Mouse (Mus musculus): ENCODE measurements around the gene Hes7. TPM values are rescaled to one million over a fixed set of nuclear protein-coding genes. Genes with fewer than 3 reads are reported as not detected.

The Hes7 gene
- polyA plus RNA-seq, 2 experiments, result 0.05 to 0.08 TPM

GRCm38 (mm10) chr11:69076572-69076971 lies 43.6 kb upstream of the Hes7 start:
- Histone ChIP-seq H3K4me1 (replicated peaks; ENCODE audit: control insufficient read depth in 2 of 2, insufficient read depth in 2 of 2, low read length in 1 of 2) (peaks cover 10 to 21% of the 10 kb centered on the region in 2 experiments), H3K27me3 (ENCODE audit: control insufficient read depth, insufficient read depth, low read length) (no peaks in the 10 kb centered on the region), H3K4me2 (ENCODE audit: low read depth) (no peak overlapping the region), H3K4me3 (ENCODE audit: insufficient read depth in 1 of 2, low read depth in 2 of 2, low read length in 2 of 2) (no peak overlapping the region), H3K36me3 (replicated peaks; ENCODE audit: control insufficient read depth, insufficient read depth, low read depth) (no peaks in the 10 kb centered on the region), H3K27ac (no peak overlapping the region), H3K9ac (replicated peaks) (no peak overlapping the region), H3K9me3 (ENCODE audit: control insufficient read depth, low read length) (no peaks in the 10 kb centered on the region)
- TF ChIP-seq EP300 (IDR thresholded peaks at IDR 0.05; ENCODE audit: low read depth) (no peak), CTCF (IDR thresholded peaks at IDR 0.05; ENCODE audit: low read depth) (no peak)
- ATAC-seq (ENCODE audit: insufficient read depth) (no peak), DNase-seq (ENCODE audit: low read depth in 3 of 3, low spot score in 3 of 3) (no peak)
- 60% methylated on average over 5 of the region's 5 CpGs for WGBS (ENCODE audit: insufficient replicate concordance)

GRCm38 (mm10) chr11:69077316-69077715 lies 42.9 kb upstream of the Hes7 start:
- Histone ChIP-seq H3K4me2 (ENCODE audit: low read depth) (no peak overlapping the region), H3K4me1 (replicated peaks; ENCODE audit: control insufficient read depth in 2 of 2, insufficient read depth in 2 of 2, low read length in 1 of 2) (peaks cover 8 to 18% of the 10 kb centered on the region in 2 experiments), H3K36me3 (replicated peaks; ENCODE audit: control insufficient read depth, insufficient read depth, low read depth) (no peaks in the 10 kb centered on the region), H3K9ac (replicated peaks) (no peak overlapping the region), H3K4me3 (ENCODE audit: insufficient read depth in 1 of 2, low read depth in 2 of 2, low read length in 2 of 2) (no peak overlapping the region), H3K27me3 (ENCODE audit: control insufficient read depth, insufficient read depth, low read length) (no peaks in the 10 kb centered on the region), H3K9me3 (ENCODE audit: control insufficient read depth, low read length) (no peaks in the 10 kb centered on the region), H3K27ac (no peak overlapping the region)
- ATAC-seq (ENCODE audit: insufficient read depth) (no peak), DNase-seq (ENCODE audit: low read depth in 3 of 3, low spot score in 3 of 3) (no peak)
- TF ChIP-seq CTCF (IDR thresholded peaks at IDR 0.05; ENCODE audit: low read depth) (no peak), EP300 (IDR thresholded peaks at IDR 0.05; ENCODE audit: low read depth) (no peak)
- WGBS (ENCODE audit: insufficient replicate concordance), result 77% methylated on average over 9 of the region's 9 CpGs

GRCm38 (mm10) chr11:69078041-69078440 lies 42.2 kb upstream of the Hes7 start:
- DNase-seq (ENCODE audit: low read depth in 3 of 3, low spot score in 3 of 3), result no peak
- TF ChIP-seq EP300 (IDR thresholded peaks at IDR 0.05; ENCODE audit: low read depth) (no peak), CTCF (IDR thresholded peaks at IDR 0.05; ENCODE audit: low read depth) (no peak)
- no peak overlapping the region for H3K9ac ChIP-seq (replicated peaks)
- H3K4me3 ChIP-seq (ENCODE audit: insufficient read depth in 1 of 2, low read depth in 2 of 2, low read length in 2 of 2), result no peak overlapping the region
- no peaks in the 10 kb centered on the region; the same call in 1 of the 2 replicates for H3K27me3 ChIP-seq (ENCODE audit: control insufficient read depth, insufficient read depth, low read length)
- no peaks in the 10 kb centered on the region for H3K9me3 ChIP-seq (ENCODE audit: control insufficient read depth, low read length)
- H3K4me2 ChIP-seq (ENCODE audit: low read depth), result no peak overlapping the region
- peaks cover 8 to 14% of the 10 kb centered on the region in 2 experiments for H3K4me1 ChIP-seq (replicated peaks; ENCODE audit: control insufficient read depth in 2 of 2, insufficient read depth in 2 of 2, low read length in 1 of 2)
- no peak for ATAC-seq (ENCODE audit: insufficient read depth)
- H3K36me3 ChIP-seq (replicated peaks; ENCODE audit: control insufficient read depth, insufficient read depth, low read depth), result no peaks in the 10 kb centered on the region
- no peak overlapping the region for H3K27ac ChIP-seq
- 72% methylated on average over 6 of the region's 6 CpGs for WGBS (ENCODE audit: insufficient replicate concordance)

- Histone ChIP-seq H3K27me3 (ENCODE audit: control insufficient read depth, insufficient read depth, low read length) (no peaks in the 10 kb centered on the region; the same call in 1 of the 2 replicates), H3K36me3 (replicated peaks; ENCODE audit: control insufficient read depth, insufficient read depth, low read depth) (no peaks in the 10 kb centered on the region), H3K27ac (no peak overlapping the region), H3K9ac (replicated peaks) (no peak overlapping the region), H3K9me3 (ENCODE audit: control insufficient read depth, low read length) (no peaks in the 10 kb centered on the region), H3K4me3 (ENCODE audit: insufficient read depth in 1 of 2, low read depth in 2 of 2, low read length in 2 of 2) (no peak overlapping the region), H3K4me1 (replicated peaks; ENCODE audit: control insufficient read depth in 2 of 2, insufficient read depth in 2 of 2, low read length in 1 of 2) (peaks cover 6 to 8% of the 10 kb centered on the region in 2 experiments), H3K4me2 (ENCODE audit: low read depth) (no peak overlapping the region)
- no peak for ATAC-seq (ENCODE audit: insufficient read depth)
- TF ChIP-seq CTCF (IDR thresholded peaks at IDR 0.05; ENCODE audit: low read depth) (no peak), EP300 (IDR thresholded peaks at IDR 0.05; ENCODE audit: low read depth) (no peak)
- 55% methylated on average over 5 of the region's 5 CpGs for WGBS (ENCODE audit: insufficient replicate concordance)
- DNase-seq (ENCODE audit: low read depth in 3 of 3, low spot score in 3 of 3), result no peak
These were observed 41.3 kb upstream of the Hes7 start for GRCm38 (mm10) chr11:69078805-69079438.

- Histone ChIP-seq H3K9me3 (ENCODE audit: control insufficient read depth, low read length) (no peaks in the 10 kb centered on the region), H3K27me3 (ENCODE audit: control insufficient read depth, insufficient read depth, low read length) (no peaks in the 10 kb centered on the region; the same call in 1 of the 2 replicates), H3K27ac (no peak overlapping the region), H3K36me3 (replicated peaks; ENCODE audit: control insufficient read depth, insufficient read depth, low read depth) (no peaks in the 10 kb centered on the region), H3K4me3 (ENCODE audit: insufficient read depth in 1 of 2, low read depth in 2 of 2, low read length in 2 of 2) (no peak overlapping the region), H3K4me1 (replicated peaks; ENCODE audit: control insufficient read depth in 2 of 2, insufficient read depth in 2 of 2, low read length in 1 of 2) (no peaks in the 10 kb centered on the region), H3K9ac (replicated peaks) (no peak overlapping the region), H3K4me2 (ENCODE audit: low read depth) (no peak overlapping the region)
- TF ChIP-seq EP300 (IDR thresholded peaks at IDR 0.05; ENCODE audit: low read depth) (no peak), CTCF (IDR thresholded peaks at IDR 0.05; ENCODE audit: low read depth) (no peak)
- ATAC-seq (ENCODE audit: insufficient read depth) (no peak), DNase-seq (ENCODE audit: low read depth in 3 of 3, low spot score in 3 of 3) (no peak)
- WGBS (ENCODE audit: insufficient replicate concordance), result 67% methylated on average over 15 of the region's 15 CpGs
These were observed 39.9 kb upstream of the Hes7 start for GRCm38 (mm10) chr11:69080102-69080854.

Data from liver, embryonic 14.5 days (tissue).